Mouse (Mus musculus): ENCODE data around the gene H13. TPM values are rescaled to one million over a fixed set of nuclear protein-coding genes. Genes with fewer than 3 reads are reported as not detected.
A peak's percentile ranks its signal among the peaks of the same experiment; 100 is the strongest.

H13 gene
- polyA plus RNA-seq, 1 experiment from 2014 or later = 155 TPM

DNA sequence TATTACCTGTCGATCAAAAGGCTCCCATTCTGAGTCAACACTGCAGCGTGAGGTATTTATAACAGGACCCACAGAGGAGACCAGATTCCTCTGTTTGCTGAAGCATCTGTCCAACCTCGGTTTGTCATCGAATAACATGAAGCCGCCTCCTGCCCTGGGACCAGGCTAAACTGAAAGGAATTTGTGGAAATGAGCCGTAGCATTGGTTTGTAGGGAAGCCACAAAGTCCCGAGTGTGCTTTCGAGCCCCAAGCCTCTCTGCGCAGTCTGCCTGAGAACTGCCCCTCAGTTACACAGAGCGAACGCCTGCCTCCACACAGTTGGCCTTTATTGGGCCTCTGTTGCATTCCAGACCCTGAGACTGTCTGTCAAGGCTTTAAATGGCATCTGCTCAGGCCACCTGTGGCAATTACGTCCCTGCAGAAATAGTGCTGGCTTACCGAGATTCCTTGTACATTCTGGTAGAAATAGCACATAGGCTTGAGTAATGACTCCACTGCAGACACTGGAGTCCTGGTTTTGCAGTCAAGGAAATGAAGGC lies 6.1 kb downstream of the H13 start:
- ATAC-seq (ENCODE audit: low FRiP score) (no peak), DNase-seq (ENCODE audit: low spot score) (no peak)
- Histone ChIP-seq H3K36me3 (replicated peaks; ENCODE audit: control insufficient read depth, insufficient read depth) (peaks cover 82% of the 10 kb centered on the region), H3K4me1 (replicated peaks; ENCODE audit: control insufficient read depth, insufficient read depth, low read length) (peaks cover 36% of the 10 kb centered on the region), H3K9ac (no peak overlapping the region), H3K4me3 (replicated peaks; ENCODE audit: low read length) (no peak overlapping the region), H3K9me3 (ENCODE audit: control insufficient read depth, low read length) (no peaks in the 10 kb centered on the region), H3K27ac (no peak overlapping the region), H3K4me2 (replicated peaks) (no peak overlapping the region), H3K27me3 (ENCODE audit: control insufficient read depth, insufficient read depth, low read length) (no peaks in the 10 kb centered on the region)
- WGBS = 87% methylated on average over 13 of the region's 13 CpGs

DNA sequence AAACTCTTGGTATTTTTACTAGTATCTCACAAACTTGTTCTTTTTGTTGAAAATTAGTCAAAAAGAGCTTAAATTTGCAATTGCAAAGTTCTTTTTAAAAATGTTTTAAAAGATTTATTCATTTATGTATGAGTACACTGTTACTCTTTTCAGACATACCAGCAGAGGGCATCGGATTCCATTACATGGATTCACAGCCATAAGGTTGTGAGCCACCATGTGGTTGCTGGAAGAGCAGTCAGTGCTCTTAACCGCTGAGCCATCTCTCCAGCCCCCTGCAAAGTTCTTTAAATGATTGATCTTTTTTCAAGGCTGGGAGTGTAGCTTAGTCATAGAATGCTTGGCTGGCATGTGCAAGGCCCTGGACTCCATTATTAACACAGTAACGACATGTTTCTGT lies 9.0 kb downstream of the H13 start:
- Histone ChIP-seq H3K9me3 (ENCODE audit: control insufficient read depth, low read length) (no peaks in the 10 kb centered on the region), H3K27ac (no peak overlapping the region; the same call in 1 of the 2 replicates), H3K9ac (no peak overlapping the region), H3K4me3 (replicated peaks; ENCODE audit: low read length) (no peak overlapping the region), H3K36me3 (replicated peaks; ENCODE audit: control insufficient read depth, insufficient read depth) (peaks cover 96% of the 10 kb centered on the region), H3K27me3 (ENCODE audit: control insufficient read depth, insufficient read depth, low read length) (no peaks in the 10 kb centered on the region), H3K4me1 (replicated peaks; ENCODE audit: control insufficient read depth, insufficient read depth, low read length) (peaks cover 11% of the 10 kb centered on the region; the same call in 1 of the 2 replicates), H3K4me2 (replicated peaks) (no peak overlapping the region)
- DNase-seq (ENCODE audit: low spot score) (peak; percentile 71), ATAC-seq (ENCODE audit: low FRiP score) (no peak)
- WGBS = 49% methylated on average over 3 of the region's 3 CpGs

DNA sequence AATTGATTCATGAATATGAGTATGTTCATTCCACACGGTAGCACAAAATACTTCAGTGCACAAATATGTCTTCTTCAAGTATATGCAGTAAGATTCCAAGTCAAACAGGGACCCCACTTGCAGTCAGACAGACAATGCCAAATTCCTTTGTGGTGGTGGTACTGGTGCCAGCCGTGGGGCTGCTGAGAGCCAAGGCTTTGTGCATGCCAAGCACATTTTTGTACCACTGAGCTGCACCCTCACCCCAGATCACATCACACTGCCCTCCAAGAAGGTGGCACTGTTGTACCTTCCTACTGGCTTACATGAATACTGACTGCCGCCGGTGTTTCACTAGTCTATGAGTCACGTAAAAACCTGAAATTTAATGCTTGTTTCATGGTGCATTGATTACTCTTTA lies 9.7 kb downstream of the H13 start:
- H3K4me2 ChIP-seq (replicated peaks) = no peak overlapping the region
- peaks cover 8% of the 10 kb centered on the region; the same call in 1 of the 2 replicates for H3K4me1 ChIP-seq (replicated peaks; ENCODE audit: control insufficient read depth, insufficient read depth, low read length)
- ATAC-seq (ENCODE audit: low FRiP score) (no peak), DNase-seq (ENCODE audit: low spot score) (no peak)
- H3K9ac ChIP-seq = no peak overlapping the region
- no peaks in the 10 kb centered on the region for H3K27me3 ChIP-seq (ENCODE audit: control insufficient read depth, insufficient read depth, low read length)
- peaks cover 100% of the 10 kb centered on the region for H3K36me3 ChIP-seq (replicated peaks; ENCODE audit: control insufficient read depth, insufficient read depth)
- H3K27ac ChIP-seq = peak overlapping the region; percentile 34
- no peak overlapping the region for H3K4me3 ChIP-seq (replicated peaks; ENCODE audit: low read length)
- 83% methylated on average over 5 of the region's 5 CpGs for WGBS
- H3K9me3 ChIP-seq (ENCODE audit: control insufficient read depth, low read length) = no peaks in the 10 kb centered on the region

DNA sequence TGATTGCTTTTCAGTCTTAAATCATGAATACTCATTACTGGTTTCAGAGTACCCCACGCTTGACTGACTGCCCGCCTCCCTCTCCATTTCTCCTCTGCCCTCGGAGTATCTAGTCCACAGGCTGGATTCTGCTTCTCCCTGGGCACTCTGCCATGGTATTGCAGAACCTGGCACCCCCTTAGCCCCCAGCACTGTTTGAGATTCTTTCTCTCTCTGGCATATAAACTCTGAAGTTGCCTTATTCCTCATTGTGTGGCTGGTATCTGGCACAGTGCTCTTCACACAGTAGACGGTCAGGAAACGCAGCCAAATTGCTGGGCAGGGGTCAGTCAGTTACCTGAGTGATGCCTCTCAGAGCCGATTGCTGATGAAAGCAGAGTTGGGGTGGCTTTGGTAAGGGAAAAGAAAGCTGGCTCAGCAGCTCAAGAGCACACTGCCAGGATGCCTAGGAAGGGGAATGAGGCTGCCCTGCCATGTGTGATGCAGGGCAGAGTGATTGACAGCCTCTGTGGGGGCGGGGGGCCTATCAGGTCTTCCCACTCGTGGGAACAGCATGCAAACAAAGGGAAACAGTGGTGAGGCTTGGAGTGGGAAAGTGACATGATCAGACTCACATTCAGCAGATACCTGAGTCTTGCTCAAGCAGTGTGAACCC lies 10.6 kb downstream of the H13 start:
- H3K9ac ChIP-seq = no peak overlapping the region
- WGBS = 70% methylated on average over 8 of the region's 8 CpGs
- peaks cover 5% of the 10 kb centered on the region; the same call in 1 of the 2 replicates for H3K4me1 ChIP-seq (replicated peaks; ENCODE audit: control insufficient read depth, insufficient read depth, low read length)
- ATAC-seq (ENCODE audit: low FRiP score) (peak; percentile 78), DNase-seq (ENCODE audit: low spot score) (peak; percentile 37)
- no peaks in the 10 kb centered on the region for H3K9me3 ChIP-seq (ENCODE audit: control insufficient read depth, low read length)
- H3K4me2 ChIP-seq (replicated peaks) = no peak overlapping the region
- no peaks in the 10 kb centered on the region for H3K27me3 ChIP-seq (ENCODE audit: control insufficient read depth, insufficient read depth, low read length)
- H3K4me3 ChIP-seq (replicated peaks; ENCODE audit: low read length) = no peak overlapping the region
- H3K36me3 ChIP-seq (replicated peaks; ENCODE audit: control insufficient read depth, insufficient read depth) = peaks cover 100% of the 10 kb centered on the region
- H3K27ac ChIP-seq = no peak overlapping the region; the same call in 1 of the 2 replicates

DNA sequence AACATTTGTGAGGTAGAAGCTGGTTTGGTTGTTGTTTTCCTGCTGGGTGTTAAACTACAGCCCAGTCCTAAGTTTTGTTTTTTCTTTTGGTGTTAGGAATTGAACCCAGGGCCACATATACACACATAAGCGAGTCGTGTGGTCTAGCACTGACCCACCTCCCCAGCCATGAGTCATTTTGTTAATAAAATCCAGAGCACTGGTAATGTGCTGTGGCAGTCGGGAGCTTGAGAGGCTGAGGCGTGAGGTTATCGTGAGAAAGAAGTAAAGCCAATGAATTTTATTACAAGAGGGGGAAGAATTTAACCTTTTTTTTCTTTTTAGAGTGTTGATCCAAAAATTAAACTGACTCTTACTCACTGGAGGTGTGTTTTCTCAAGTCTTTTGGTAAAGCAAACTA lies 13.8 kb downstream of the H13 start:
- no peak for ATAC-seq (ENCODE audit: low FRiP score)
- WGBS = 95% methylated on average over 5 of the region's 5 CpGs
- H3K27ac ChIP-seq = no peak overlapping the region

DNA sequence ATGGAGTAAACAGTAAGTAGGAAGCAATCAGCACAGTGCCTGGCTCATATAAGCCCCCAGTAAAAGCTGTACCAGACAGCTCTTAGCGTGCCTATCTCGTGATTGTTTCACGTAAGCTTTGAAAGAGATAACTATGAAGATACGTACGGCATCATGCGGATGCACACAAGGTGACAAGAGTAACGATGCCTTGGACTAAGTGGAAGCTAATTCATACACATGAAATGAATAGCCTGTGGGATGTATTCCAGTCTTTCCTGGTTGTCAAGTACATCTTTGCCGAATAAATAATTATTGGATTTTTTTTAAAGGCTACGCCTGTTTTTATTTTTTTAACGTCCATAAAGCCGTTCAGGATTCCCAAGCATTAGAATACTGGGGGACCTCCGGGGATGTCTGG lies 17.1 kb downstream of the H13 start:
- Histone ChIP-seq H3K4me1 (replicated peaks; ENCODE audit: control insufficient read depth, insufficient read depth, low read length) (0 out of 2 replicates have a peak, but pooled peaks cover 6% of the 10 kb centered on the region), H3K4me3 (replicated peaks; ENCODE audit: low read length) (no peak overlapping the region; the same call in 1 of the 2 replicates), H3K27me3 (ENCODE audit: control insufficient read depth, insufficient read depth, low read length) (no peaks in the 10 kb centered on the region), H3K4me2 (replicated peaks) (peak overlapping the region; percentile 35), H3K27ac (peak overlapping the region; percentile 75), H3K9me3 (ENCODE audit: control insufficient read depth, low read length) (no peaks in the 10 kb centered on the region), H3K36me3 (replicated peaks; ENCODE audit: control insufficient read depth, insufficient read depth) (peaks cover 99% of the 10 kb centered on the region), H3K9ac (peak overlapping the region; percentile 41; the same call in 1 of the 2 replicates)
- DNase-seq (ENCODE audit: low spot score) (no peak), ATAC-seq (ENCODE audit: low FRiP score) (peak; percentile 3; the same call in 1 of the 2 replicates)
- WGBS = 57% methylated on average over 12 of the region's 12 CpGs

More for the DNA sequence above, 13.8 kb downstream of the H13 start:
- no peak overlapping the region for H3K4me3 ChIP-seq (replicated peaks; ENCODE audit: low read length)
- no peaks in the 10 kb centered on the region for H3K27me3 ChIP-seq (ENCODE audit: control insufficient read depth, insufficient read depth, low read length)
- peaks cover 100% of the 10 kb centered on the region for H3K36me3 ChIP-seq (replicated peaks; ENCODE audit: control insufficient read depth, insufficient read depth)
- H3K9ac ChIP-seq = no peak overlapping the region
- H3K4me2 ChIP-seq (replicated peaks) = no peak overlapping the region
- DNase-seq (ENCODE audit: low spot score) = no peak
- H3K4me1 ChIP-seq (replicated peaks; ENCODE audit: control insufficient read depth, insufficient read depth, low read length) = peaks cover 10% of the 10 kb centered on the region; the same call in 1 of the 2 replicates
- no peaks in the 10 kb centered on the region for H3K9me3 ChIP-seq (ENCODE audit: control insufficient read depth, low read length)

DNA sequence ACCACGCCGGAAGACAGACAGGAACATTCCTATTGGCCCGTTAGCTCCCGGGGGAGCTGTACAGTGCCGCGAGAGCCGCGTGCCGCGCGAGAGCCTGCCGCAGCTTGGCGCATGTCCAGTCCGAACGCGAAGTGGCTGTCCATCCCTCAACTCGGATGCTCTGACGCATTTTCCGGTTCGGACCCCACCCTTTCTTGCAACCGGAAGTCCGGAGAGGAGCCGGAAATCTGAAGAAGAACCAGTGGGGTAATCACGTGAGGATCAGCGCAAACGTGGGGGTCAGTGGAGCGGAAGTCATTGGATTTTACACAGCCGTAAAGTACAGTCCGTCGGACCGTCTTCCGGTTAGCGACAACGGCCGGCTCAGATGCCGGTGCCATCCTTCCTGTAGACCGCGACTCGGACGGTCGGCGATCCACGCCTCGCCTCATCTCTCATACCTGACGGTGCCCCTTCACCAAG lies 17.6 kb downstream of the H13 start, which contains the start of gene Mcts2:
Gene Mcts2 (plus strand): TSS at position 230 of the 462 bp plus-strand sequence.
- peak; percentile 95 for ATAC-seq (ENCODE audit: low FRiP score)
- H3K9me3 ChIP-seq (ENCODE audit: control insufficient read depth, low read length) = no peaks in the 10 kb centered on the region
- 54% methylated on average over 45 of the region's 45 CpGs for WGBS
- H3K27me3 ChIP-seq (ENCODE audit: control insufficient read depth, insufficient read depth, low read length) = no peaks in the 10 kb centered on the region
- peak within 1 kb of the TSS; percentile 41; the same call in 1 of the 2 replicates for H3K9ac ChIP-seq
- DNase-seq (ENCODE audit: low spot score) = peak; percentile 92
- H3K4me2 ChIP-seq (replicated peaks) = peak within 1 kb of the TSS; percentile 54
- H3K36me3 ChIP-seq (replicated peaks; ENCODE audit: control insufficient read depth, insufficient read depth) = peaks cover 95% of the 10 kb centered on the region
- peak within 1 kb of the TSS; percentile 75 for H3K27ac ChIP-seq
- peak within 1 kb of the TSS; percentile 39 for H3K4me3 ChIP-seq (replicated peaks; ENCODE audit: low read length)
- H3K4me1 ChIP-seq (replicated peaks; ENCODE audit: control insufficient read depth, insufficient read depth, low read length) = 0 out of 2 replicates have a peak, but pooled peaks cover 6% of the 10 kb centered on the region

DNA sequence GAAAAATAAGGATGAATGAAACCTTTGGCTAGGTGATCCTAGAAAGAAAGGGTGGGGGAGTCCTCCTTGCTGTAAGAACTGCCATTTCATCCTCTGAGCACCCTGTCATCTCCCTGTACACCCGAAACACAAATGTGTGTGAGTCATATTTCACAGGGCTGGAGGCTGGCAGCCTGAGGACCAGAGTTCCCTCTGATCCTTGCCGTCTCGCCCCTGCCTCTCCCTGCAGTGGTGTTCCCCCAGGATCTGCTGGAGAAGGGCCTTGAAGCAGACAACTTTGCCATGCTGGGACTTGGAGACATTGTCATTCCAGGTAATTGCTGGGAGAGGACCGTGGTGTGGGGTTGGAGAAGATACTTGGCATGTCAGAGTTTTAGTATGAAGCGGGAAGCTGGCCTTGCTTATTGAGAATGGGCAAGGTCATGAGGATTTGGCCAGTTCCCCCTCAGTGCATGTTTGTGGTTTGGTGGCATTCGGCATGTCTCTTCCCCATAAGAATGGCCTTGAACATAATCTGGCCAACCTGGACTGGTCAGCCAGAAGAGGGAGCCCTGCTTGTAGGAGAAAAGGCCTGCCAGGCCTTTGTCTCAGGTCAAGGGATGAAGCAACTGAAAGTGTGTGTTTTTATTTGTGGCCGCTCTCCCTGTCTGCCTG lies 22.4 kb downstream of the H13 start:
- H3K9me3 ChIP-seq (ENCODE audit: control insufficient read depth, low read length) = no peaks in the 10 kb centered on the region
- H3K4me2 ChIP-seq (replicated peaks) = no peak overlapping the region
- H3K27ac ChIP-seq = no peak overlapping the region
- H3K27me3 ChIP-seq (ENCODE audit: control insufficient read depth, insufficient read depth, low read length) = no peaks in the 10 kb centered on the region
- peaks cover 75% of the 10 kb centered on the region for H3K36me3 ChIP-seq (replicated peaks; ENCODE audit: control insufficient read depth, insufficient read depth)
- 77% methylated on average over 7 of the region's 7 CpGs for WGBS
- H3K9ac ChIP-seq = no peak overlapping the region
- no peak overlapping the region for H3K4me3 ChIP-seq (replicated peaks; ENCODE audit: low read length)
- 0 out of 2 replicates have a peak, but pooled peaks cover 11% of the 10 kb centered on the region for H3K4me1 ChIP-seq (replicated peaks; ENCODE audit: control insufficient read depth, insufficient read depth, low read length)
- DNase-seq (ENCODE audit: low spot score) (no peak), ATAC-seq (ENCODE audit: low FRiP score) (no peak)

DNA sequence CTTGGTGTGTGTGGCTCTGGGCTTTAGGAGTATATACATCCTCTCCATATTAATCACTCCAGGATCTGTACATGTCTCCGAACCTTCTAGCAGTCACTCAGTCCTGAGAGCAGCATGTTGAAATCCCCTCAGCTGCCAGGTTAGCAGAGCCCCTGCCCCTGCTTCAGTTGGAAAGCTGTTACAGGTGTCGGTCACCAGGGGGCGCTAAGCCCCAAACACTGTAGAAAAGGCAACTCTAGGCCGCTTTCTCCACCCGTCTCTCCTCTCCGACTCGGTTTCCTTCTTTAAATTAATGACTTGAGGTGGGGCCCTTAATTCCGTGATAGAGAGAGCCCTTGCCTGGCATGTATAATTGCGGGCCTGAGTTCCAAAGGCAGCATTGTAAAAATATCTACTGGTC lies 24.0 kb downstream of the H13 start:
- H3K9me3 ChIP-seq (ENCODE audit: control insufficient read depth, low read length) = no peaks in the 10 kb centered on the region
- H3K4me2 ChIP-seq (replicated peaks) = peak overlapping the region; percentile 45
- H3K4me1 ChIP-seq (replicated peaks; ENCODE audit: control insufficient read depth, insufficient read depth, low read length) = 0 out of 2 replicates have a peak, but pooled peaks cover 5% of the 10 kb centered on the region
- 11% methylated on average over 9 of the region's 9 CpGs for WGBS
- DNase-seq (ENCODE audit: low spot score) (peak; percentile 82), ATAC-seq (ENCODE audit: low FRiP score) (peak; percentile 32; the same call in 1 of the 2 replicates)
- peak overlapping the region; percentile 39 for H3K9ac ChIP-seq
- peaks cover 73% of the 10 kb centered on the region for H3K36me3 ChIP-seq (replicated peaks; ENCODE audit: control insufficient read depth, insufficient read depth)
- H3K4me3 ChIP-seq (replicated peaks; ENCODE audit: low read length) = 0 out of 2 replicates have a peak overlapping the region, but pooled peaks have one; percentile 10
- no peaks in the 10 kb centered on the region for H3K27me3 ChIP-seq (ENCODE audit: control insufficient read depth, insufficient read depth, low read length)
- no peak overlapping the region; the same call in 1 of the 2 replicates for H3K27ac ChIP-seq
